Mouse (Mus musculus): ENCODE measurements around the gene Nisch. TPM values are rescaled to one million over a fixed set of nuclear protein-coding genes. Genes with fewer than 3 reads are reported as not detected.
A peak's percentile ranks its signal among the peaks of the same experiment; 100 is the strongest.

The Nisch gene
- total and polyA plus RNA-seq, 3 experiments = 249 to 462 (median 309) TPM

DNA sequence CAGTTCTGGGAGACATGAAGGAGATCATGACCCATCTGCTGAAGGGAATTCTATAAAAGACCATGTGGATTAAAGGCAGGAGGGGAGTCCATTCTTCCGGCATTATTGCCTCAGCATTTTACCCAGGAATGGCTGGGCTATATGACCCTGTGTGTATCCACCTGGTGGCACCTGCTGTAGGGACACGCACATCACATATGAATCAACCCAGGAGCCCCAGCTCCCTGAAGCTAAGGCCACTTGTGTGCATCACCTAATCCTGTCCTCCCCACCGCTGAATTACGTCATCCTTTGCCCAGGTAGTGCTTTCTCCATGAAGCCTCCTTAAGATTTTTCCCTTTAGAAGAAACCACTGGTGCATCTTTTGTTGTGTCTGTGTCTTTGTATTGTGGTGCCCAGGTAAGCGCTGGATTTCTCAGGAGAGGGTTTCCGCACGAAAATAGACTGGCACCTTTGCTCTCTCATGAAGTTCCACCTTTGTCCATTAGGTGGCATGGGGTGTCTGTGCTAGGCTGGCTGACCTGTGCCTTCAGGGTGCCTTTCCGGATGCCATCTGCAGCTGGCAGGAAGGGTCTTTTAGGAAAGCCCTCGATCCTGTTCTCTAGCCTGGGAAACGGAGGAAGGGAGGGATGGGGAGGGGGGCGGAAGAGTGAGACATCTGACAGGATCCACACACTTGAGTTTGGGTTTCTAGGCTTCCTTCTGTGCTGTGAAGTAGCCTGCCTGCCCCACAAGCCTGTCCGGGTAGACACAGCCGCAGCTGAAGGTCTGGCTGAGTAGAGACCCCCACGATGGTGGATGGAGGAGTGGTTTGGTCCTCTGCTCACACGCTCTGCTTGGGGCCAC is 1.4 kb downstream of the Nisch start:
- DNase-seq = peak; percentile 67

DNA sequence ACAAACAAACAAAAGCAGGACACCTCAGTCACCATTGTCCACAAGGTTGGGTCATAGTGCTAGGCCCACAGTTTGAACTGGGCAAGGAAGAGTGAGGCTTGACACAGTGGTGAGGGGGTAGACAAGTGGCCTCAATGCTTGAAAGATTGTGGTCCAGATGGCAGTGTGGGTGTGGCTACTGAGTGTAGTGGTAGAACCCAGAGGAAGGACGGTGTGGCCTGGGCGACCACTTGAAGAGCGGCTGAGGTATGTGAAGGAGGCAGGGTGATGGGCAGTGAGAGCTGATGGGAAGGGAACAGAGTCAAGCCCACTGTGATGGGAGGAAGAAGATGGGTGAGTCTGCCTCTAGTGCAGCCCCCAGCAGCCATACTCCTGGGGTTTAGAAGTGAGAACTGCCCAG is 2.1 kb downstream of the Nisch start:
- DNase-seq = no peak

DNA sequence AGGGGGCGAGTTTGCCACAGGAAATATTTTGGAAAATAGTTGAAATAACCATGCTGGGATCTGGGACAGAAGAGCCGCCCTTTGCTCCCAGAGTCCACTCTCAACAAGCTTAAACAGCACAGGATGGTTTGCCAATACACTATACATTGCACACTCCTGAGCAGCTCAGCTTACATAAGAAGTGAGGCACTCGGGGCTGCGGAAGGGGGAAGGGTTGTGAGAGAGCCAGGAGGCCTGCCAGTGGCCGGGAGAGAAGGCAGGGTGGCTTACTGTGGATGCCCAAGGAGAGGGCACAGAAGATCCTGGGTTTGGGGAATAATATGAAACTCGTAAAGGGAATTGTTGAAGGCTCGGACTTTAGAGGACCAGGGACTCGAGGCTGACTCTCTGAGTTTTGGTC is 2.9 kb downstream of the Nisch start:
- DNase-seq = no peak

DNA sequence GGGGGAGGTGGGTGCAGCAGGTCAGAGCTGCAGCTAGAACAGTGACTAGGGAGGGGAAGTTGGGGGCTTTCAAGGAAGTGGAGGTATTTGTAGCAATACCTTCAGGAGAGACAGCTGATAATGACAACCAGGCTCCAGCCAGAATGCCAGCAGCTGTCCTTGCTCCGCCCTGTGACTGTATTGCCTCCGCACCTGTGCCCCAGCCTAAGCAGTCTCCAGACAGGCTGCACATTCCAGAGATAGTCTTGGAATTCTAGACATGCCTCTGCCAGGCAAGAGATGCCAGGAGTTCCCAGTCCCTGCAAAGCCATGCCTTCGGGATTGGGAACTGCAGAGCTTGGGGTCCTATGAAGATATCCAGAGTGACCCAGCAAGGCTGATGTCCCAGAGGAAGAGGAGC is 4.2 kb downstream of the Nisch start:
- no peak for DNase-seq

DNA sequence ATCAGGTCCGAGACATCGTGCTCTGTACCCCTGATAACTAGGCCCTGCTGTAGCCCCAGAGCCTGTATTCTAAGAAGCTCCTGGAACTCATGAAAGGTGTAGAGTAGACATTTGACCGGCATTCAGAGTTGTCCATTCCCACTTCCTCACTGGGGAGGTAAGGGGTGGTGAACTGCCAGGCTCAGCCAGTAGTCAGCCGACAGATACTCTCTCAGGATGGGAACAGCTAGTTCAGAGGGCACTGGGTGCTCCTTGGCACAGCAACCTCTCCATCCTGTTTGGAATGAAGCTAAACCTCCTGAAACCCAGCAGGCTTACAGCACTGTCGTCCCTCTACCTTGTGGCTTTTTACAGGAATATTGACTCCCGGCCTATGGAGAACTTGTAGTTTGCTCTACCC is 4.9 kb downstream of the Nisch start:
- no peak for DNase-seq

DNA sequence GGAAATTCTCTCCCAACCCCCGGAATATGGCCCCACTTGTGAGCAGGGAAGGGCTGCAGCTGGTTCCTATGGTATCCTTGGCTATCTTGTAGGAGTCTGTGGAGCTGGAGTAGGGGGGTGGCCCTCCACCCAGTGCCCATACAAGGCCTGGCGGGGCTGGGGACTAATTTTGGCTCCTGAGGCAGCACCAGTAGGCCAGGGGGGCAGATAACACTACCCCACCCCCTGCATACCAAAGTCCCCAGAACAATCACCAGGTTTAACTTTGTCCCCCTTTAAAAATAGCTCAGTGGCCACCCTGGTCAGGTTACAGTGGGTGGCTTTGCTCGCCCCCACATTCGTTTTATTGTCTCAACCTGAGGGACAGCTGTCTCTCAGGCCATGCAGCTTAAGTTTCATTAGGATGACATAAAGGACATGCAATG is 7.6 kb downstream of the Nisch start:
- no peak for DNase-seq

DNA sequence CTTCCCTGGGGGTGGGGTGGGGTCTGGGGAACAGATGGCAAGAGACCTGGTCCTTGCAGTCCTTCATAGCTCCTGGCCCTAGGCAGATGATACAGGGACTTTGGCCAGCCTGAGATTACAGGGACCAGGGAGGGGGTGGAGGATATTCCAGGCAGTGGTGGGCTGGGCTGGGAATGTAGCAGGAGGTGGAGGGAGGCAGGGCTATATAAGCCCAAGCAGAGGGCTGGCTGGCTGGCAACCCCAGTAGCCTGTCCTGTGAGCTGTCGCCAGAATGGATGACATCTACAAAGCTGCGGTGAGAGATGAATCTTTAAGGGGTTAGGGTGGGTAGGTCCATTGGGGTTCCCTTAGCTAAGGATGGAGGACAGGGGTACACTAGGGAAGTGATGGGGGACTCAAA is 8.7 kb downstream of the Nisch start, which contains the start of gene Tnnc1:
Gene Tnnc1, plus strand, starts transcription at position 229 of the 400 bp plus-strand sequence.
- DNase-seq = no peak

DNA sequence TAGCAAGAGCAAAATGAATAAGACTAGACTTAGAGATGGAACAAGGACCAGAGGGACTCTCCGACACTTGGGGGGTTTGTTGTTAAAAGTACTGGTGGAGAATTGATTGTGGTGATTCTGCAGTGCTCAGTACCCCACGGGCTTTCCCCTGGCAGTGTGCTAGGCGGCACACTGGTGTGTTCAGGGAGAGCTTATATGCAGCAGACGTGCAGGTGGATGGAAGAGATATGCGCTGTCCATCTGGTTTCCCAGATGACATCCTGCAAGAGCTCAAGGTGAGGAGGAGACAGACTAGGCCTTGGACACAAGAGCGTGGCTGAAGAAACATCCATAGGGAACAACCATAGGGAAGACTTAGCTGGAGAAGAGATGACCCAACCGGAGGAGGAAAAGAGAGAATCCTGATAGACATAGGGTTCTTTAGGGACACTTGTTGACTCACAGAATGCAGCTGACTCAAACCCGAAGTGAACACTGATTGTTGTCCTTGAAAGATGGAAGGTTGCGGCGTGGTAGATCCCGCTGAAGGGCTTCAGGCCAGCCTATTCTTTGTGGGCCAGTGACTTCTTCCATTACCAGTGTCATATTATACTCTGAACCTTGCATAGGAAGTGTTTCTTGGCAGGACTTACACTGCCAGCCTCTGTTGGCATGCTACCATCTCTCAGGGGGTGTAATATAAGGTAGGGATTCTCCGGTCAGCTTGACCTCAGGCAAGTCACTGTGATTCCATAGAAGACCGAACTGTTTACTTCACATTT is 9.5 kb downstream of the Nisch start:
- DNase-seq = peak; percentile 73

DNA sequence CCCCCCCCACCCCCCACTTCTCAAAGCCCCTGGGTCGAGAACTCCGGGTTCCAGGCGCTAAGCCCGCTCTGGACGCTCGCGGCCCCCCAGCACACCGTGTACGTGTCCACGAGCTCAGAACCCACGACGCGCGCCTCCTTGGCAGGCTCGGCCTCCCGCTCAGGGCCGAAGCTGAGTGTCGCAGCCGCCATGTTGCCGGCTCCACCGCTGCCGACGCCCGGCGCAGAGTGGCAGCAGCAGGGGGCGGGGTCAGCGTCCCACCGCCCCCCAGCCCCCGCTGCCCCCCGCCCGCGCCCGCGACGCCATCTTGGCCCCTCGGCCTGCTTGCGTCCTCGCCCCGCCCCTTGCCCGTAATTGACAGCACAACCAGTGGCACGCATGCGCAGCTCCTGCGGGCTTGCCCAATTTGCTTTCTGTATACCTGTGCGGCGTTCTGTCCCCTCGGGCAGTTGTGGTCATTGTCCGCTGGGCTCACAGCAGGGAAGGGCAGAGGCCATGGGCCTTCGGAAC is 10.2 kb downstream of the Nisch start:
- peak; percentile 96 for DNase-seq

DNA sequence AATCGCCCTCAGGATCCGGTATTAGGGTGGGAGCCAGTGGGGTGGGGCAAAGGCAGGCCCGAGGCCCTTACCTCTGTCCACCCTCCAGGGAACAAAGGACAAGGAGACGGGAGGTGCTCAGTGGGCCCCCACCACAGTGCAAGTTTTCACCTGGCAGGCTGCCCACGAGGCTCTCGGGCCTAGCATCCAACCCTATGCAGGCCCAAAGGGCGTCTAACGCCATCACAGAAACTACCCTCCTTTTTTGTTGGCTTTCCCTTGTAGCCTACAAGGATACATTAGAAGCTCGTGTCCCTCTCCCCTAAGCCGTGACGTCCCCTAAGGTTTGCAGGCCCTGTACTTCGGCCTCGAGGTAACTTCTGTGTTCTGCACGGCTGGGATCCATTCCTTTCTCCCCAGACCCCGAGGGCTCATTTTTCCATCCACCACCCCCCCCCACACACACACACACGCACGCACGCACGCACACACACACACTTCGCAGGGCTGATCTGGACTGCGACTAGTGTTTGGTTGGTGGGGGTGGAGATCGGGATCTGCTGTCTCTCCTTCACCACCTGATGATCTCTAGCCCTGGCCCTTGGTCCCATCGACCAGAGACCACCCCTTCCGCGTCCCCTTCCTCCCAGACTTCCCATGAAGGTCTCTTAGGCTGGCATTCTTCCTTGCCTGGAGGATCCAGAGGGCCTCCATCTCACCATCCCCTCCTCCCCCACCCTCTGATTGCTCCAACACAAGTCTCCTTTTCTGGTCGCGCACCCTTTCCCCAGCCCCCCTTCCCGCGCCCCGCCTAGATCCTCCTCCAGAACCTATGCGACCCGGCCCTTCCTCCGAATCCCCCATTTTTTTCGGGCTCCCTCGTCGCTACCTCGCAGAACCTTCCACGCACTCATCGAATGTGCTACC is 10.9 kb downstream of the Nisch start:
- peak; percentile 76 for DNase-seq

DNA sequence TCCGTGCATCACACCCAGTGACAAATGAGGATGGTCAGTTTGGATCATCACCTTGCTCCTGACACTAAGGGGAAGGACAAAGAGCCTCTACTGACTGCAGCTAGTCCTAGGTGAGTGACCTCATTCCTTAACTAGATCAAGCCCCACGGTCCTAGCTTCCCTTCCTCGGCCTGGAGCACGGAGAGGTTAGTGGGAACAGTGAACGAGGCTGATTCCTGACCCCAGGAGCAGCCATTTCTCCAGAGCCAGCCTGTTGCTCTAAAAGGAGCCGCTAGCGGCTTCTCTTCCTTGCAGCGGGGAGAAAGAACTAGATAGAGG is 11.5 kb downstream of the Nisch start:
- DNase-seq = no peak

DNA sequence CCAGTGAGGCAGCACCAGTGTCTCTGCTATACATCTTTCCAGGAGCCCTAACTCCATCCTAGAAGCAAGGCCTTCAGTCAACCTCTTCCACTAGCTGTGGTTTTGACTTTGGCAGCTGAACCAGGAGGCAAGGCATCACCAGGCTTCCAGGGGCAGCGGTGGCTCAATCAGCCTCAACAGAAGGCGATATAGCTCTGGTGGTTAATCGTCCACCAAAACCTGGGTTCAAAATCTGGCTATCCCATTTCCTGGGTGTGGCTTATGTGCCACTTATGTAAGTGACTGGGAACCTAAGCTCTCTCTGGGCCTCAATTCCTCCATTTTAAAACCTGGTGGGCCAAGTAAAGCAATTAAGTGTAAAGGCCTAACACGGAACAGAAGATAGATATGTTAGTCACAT is 11.9 kb downstream of the Nisch start:
- no peak for DNase-seq

DNA sequence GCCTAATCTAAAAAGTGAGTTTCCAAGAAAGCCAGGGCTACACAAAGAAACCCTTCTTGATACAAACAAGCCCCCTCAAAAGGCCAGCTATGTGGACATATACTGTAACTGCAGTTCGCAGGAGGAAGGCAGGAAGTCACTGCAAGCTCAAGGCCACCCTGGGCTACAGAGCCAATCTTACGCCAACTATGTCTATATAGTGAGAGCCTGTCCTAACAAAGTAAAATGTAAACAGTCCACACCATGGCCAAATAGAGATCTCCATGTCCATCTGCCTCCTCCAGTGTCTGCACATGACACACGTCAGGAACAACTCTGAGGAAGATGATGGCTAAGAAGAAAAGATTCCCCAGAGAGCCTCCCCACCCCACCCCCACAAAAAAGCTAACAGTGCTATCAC is 16.7 kb downstream of the Nisch start:
- DNase-seq = no peak

DNA sequence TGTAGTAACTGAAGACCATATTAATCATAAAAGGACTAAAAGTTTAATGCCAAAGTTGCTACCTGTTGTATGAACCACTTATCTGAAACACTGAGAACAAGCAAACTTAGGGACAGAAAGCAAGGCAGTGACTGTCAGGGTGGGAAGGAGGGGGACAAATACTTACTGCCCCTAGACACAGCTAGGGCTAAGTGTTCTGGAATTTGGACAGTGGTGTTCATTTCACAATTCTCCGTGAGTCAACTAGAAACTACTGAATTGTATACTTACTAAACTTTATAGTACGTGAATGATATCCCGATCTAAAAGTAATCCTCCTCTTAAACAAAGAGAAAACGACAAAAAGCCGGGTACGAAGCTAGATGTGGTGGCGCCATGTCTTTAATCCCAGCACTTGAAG is 17.1 kb downstream of the Nisch start:
- DNase-seq = no peak

DNA sequence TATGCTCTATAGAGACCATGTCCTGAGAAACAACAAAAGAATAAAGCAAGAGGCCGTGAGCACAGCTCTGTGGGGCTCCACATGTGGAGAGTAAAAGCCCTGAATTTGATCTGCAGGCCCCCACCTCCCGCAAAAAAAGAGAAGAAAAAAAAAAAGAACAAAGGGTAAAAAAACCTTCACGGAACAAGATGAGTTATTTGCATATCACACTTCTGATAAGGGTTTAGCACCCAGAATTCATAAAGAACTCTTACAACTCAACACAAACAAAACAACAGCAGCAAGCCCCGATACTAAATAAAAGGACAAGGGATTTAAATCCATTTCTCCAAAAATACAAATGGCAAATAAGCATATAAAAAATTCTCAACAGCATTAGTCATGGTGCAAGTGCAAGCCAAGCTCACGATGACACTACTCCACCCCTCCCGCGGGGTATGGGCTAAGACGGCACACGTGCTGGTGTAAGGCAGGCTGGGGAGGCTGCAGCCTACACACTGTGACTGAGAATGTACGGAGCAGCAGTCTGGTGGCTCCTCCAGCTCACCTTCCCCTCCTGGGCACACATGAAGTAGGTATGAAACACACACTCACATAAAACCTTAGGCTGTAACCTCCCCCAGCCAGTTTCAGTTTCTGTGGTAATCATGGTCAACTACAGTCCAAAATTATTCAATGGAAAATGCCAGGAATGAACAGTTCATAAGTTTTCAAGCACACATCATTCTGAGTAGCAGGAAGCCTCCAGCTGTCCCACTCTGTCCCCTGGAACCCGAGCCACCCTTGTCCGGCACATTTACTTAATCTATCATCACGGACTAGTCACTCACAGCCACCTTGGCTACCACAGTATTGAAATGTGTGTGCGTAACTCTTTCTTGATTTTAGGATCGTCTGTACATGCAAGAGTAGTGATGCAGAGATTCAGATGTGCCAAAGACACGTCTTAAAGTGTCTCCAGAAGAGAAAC is 18.9 kb downstream of the Nisch start:
- peak; percentile 89 for DNase-seq

DNA sequence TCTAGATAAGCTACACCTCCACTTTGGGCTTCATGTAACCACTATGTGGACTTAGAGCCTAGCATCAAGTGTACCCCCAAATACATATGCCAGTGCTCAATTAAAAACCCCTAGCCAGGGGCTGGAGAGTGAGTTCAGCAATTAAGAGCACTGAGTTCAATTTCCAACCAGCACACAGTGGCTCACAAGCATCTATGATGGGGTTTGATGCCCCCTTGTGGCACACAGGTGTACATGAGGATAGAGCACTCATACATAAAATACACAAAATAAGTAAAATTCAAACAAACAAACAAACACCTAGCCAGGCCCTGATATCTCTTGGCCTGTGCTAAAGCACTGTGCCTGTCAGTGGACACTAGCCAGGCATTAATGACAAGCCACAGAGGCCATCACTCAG is 20.8 kb downstream of the Nisch start:
- no peak for DNase-seq

DNA sequence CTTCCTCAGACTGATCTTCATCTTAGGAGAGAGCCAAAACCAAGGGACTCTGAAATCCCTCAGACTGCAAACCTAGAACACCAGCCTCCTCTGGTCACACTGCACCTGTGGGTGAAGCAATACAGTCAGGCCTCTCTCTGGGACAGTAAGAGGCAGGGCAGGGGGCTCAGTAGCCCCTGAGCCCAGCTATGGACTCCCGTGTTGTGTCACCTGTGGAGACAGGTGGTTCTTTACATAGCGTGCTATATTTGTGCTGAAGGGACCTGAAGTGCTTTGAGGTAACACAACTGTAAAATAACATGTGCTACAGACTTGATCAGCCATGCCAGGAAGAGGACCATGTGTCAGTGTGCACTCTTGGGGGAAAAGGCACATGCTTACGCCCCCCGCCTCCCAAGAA is 21.2 kb downstream of the Nisch start:
- DNase-seq = no peak

DNA sequence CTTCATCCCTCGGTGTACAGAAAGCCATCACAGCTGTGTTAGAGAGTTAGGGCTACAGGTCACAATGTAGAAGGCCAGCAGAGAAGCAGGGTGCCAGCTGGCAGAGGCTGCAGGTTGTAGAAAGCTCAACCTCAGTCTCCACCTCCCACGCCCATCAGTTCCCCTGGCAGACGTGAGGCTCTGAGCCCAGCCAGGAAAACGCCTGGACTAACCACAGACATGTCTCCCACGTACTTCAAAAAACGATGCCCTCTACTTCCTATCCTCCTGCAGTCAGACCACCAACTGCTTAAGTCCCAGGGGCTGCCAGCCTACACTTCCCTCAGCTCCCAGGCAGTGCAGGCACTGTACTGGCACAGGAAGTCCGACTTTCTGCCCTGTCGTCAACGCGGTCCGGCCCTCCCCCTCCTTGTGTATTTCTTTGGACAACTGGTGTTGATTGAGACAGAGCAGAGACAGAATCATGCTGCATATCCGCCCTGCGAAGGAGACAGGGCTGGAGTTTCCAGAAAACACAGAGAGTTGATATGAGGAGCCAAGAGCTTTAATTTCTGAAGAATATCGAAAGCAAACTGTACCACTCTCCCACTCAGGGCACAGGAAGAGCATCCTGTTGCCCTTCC is 21.7 kb downstream of the Nisch start:
- peak; percentile 91 for DNase-seq

DNA sequence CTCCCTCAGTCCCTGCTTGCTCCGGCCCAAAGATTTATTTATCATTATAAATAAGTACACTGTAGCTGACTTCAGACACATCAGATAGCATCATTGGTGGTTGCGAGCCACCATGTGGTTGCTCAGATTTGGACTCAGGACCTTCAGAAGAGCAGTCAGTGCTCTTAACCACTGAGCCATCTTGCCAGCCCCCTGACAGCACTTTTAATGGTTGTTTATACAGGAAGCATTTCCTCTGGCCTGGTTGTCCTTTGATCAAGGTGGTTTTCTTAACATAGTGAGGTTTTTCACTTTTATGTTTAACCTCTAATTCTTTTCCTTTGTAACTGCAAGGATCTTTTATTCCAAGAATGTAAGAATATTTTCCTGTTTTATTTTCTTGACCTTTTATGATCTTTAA is 22.3 kb downstream of the Nisch start:
- no peak for DNase-seq

DNA sequence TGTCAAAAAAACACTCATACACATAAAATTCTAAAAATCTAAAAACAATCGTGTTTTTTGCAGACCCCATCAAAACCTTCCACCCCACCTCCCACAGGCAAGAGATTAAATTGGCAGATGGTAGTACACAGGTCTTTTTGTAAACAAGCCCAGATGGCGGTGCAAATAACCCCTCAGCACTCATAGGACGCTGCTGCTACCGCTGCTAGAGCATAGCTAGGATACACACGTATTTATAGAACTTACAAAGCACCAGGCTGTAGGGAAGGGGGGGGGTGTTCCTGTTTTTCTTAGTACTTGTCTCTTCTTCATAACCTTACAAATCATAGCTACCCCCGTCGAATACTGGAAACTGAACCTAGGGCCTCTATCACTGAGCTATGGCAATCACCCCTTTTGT is 23.0 kb downstream of the Nisch start:
- DNase-seq = no peak

DNA sequence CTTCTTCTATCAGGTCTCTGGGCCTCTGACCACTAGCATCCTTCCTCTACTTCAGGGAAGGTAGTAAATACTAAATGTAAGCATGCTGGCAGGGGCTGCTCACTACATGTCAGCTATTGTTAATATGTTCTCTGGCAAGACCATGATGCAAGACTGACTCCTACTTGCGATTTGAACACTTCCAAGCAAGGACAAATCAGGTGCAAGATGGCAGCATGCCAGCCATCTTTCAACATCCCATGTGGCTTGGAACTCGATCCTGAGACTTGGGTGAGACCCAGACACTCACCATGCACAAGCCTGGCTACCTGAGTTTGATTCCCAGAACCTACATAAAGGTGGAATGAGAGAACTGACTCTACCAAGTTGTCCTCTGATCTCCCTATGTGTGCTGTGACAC is 24.8 kb downstream of the Nisch start:
- no peak for DNase-seq

All from adrenal gland, adult 2 months (tissue).